In the genomic region with DNA sequence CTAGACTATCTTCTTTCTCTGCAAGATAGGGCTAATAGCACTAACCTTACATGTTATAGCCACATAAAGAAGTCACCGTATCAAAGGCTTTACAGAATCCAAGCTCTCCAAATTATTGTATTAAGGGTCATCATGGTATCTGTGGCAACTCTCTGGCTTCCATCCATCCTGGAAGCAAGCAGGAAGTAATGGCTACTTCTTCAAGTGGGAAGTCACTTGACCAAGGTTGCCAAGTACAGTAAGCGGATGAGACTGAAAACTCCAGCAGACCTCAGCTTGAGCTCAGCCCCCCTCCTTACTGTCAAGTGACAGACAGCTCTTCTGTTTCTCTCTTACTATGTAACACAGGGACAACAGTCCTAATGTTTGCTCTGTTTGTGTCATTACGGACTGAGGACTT, we compare ENCODE assay signal across 29 mouse cellular contexts. TPM values are rescaled to one million over a fixed set of nuclear protein-coding genes. Genes with fewer than 3 reads are reported as not detected.
DNase-seq lines count a peak whose midpoint lies in the region; ATAC-seq and TF ChIP-seq lines count a peak whose summit lies in the region.
"Had no signal": no experiment of that assay in that cellular context is flagged by ENCODE, and none has a peak within 500 bp of the region (broad histone marks: within the 10 kb centered on the region; RNA-seq: fewer than 3 reads in every experiment).

No protein-coding gene starts in this region.

- no peak for TF ChIP-seq CTCF in kidney, postnatal 0 days (IDR thresholded peaks at IDR 0.05; ENCODE audit: low read depth)
- TF ChIP-seq CTCF in lung, postnatal 0 days (IDR thresholded peaks at IDR 0.05): no peak

- peak overlapping the region; percentile 37 for H3K27ac ChIP-seq in kidney, postnatal 0 days
- peak overlapping the region; percentile 22; the same call in 1 of the 2 replicates for H3K27ac ChIP-seq in lung, postnatal 0 days (ENCODE audit: low read length)
- no peak overlapping the region for H3K27ac ChIP-seq in forebrain, embryonic 10.5 days
- H3K27ac ChIP-seq: embryonic facial prominence, embryonic 12.5 days; embryonic facial prominence, embryonic 15.5 days; forebrain, embryonic 12.5 days; forebrain, embryonic 15.5 days; heart, embryonic 15.5 days; hindbrain, embryonic 10.5 days; hindbrain, embryonic 13.5 days had no signal

- WGBS in kidney, postnatal 0 days: 75% methylated on average over 3 of the region's 3 CpGs
- WGBS in lung, postnatal 0 days: 55% methylated on average over 3 of the region's 3 CpGs
- WGBS in forebrain, embryonic 10.5 days: 89% methylated on average over 3 of the region's 3 CpGs

- H3K27me3 ChIP-seq in kidney, postnatal 0 days (ENCODE audit: insufficient read depth, low read length): no peaks in the 10 kb centered on the region
- H3K27me3 ChIP-seq in lung, postnatal 0 days (replicated peaks; ENCODE audit: insufficient read depth, low read length): no peaks in the 10 kb centered on the region
- H3K27me3 ChIP-seq in forebrain, embryonic 10.5 days (ENCODE audit: poor library complexity, severe bottlenecking): no peaks in the 10 kb centered on the region
- H3K27me3 ChIP-seq: CH12.LX; embryonic facial prominence, embryonic 12.5 days; embryonic facial prominence, embryonic 15.5 days; forebrain, embryonic 15.5 days; heart, embryonic 15.5 days; Patski had no signal

- no peaks in the 10 kb centered on the region for H3K9me3 ChIP-seq in kidney, postnatal 0 days (replicated peaks; ENCODE audit: low read length)
- H3K9me3 ChIP-seq in lung, postnatal 0 days (ENCODE audit: low read length): no peaks in the 10 kb centered on the region
- no peaks in the 10 kb centered on the region for H3K9me3 ChIP-seq in forebrain, embryonic 10.5 days
- H3K9me3 ChIP-seq: embryonic facial prominence, embryonic 12.5 days; embryonic facial prominence, embryonic 15.5 days; forebrain, embryonic 12.5 days; forebrain, embryonic 15.5 days; G1E; heart, embryonic 12.5 days; heart, embryonic 15.5 days; hindbrain, embryonic 10.5 days; hindbrain, embryonic 13.5 days had no signal

- peaks cover 12% of the 10 kb centered on the region; the same call in 1 of the 2 replicates for H3K36me3 ChIP-seq in kidney, postnatal 0 days (ENCODE audit: insufficient read depth, low read length)
- H3K36me3 ChIP-seq in lung, postnatal 0 days (ENCODE audit: insufficient read depth, low read length): no peaks in the 10 kb centered on the region
- no peaks in the 10 kb centered on the region for H3K36me3 ChIP-seq in forebrain, embryonic 10.5 days (replicated peaks)
- H3K36me3 ChIP-seq: embryonic facial prominence, embryonic 12.5 days; embryonic facial prominence, embryonic 15.5 days; forebrain, embryonic 12.5 days; forebrain, embryonic 15.5 days; G1E; heart, embryonic 12.5 days; heart, embryonic 15.5 days; hindbrain, embryonic 10.5 days; hindbrain, embryonic 13.5 days had no signal

- DNase-seq in kidney, postnatal 0 days (ENCODE audit: low spot score): no peak
- no peak for DNase-seq in kidney, postnatal 25 days
- peak; percentile 75 for DNase-seq in lung, postnatal 0 days (ENCODE audit: low spot score)
- DNase-seq in lung, postnatal 14 days: no peak
- peak; percentile 65 for DNase-seq in lung, postnatal 36 days
- DNase-seq in forebrain, embryonic 10.5 days (ENCODE audit: extremely low spot score, low spot score): no peak
- DNase-seq: adrenal gland, adult 2 months; adrenal gland, postnatal 14 days; B cell, adult 2 months; cerebellum, adult 11 months; cerebellum, adult 2 months; cerebellum, adult 9-11 months; cerebellum, postnatal 25 days; gastrocnemius, postnatal 25 days; heart, adult 18-20 months; heart, postnatal 10 days; heart, postnatal 36 days had no signal

- no peak; the same call in none of the 2 replicates for TF ChIP-seq EP300 in lung, postnatal 0 days (IDR thresholded peaks at IDR 0.05)

- ATAC-seq in kidney, postnatal 0 days (replicated peaks; ENCODE audit: low FRiP score, low read depth): no peak
- ATAC-seq in lung, postnatal 0 days: no peak
- ATAC-seq: forebrain, embryonic 15.5 days; hindbrain, embryonic 16.5 days; Patski had no signal

- no peaks in the 10 kb centered on the region for H3K4me1 ChIP-seq in kidney, postnatal 0 days (replicated peaks; ENCODE audit: insufficient read depth, low read length)
- peaks cover 6% of the 10 kb centered on the region; the same call in 1 of the 2 replicates for H3K4me1 ChIP-seq in lung, postnatal 0 days (ENCODE audit: insufficient read depth, low read depth, low read length)
- H3K4me1 ChIP-seq in forebrain, embryonic 10.5 days: peaks cover 10% of the 10 kb centered on the region; the same call in 1 of the 2 replicates
- H3K4me1 ChIP-seq: embryonic facial prominence, embryonic 12.5 days; embryonic facial prominence, embryonic 15.5 days; forebrain, embryonic 12.5 days; forebrain, embryonic 15.5 days; hindbrain, embryonic 13.5 days had no signal

- no peak overlapping the region for H3K4me2 ChIP-seq in kidney, postnatal 0 days (ENCODE audit: low read length)
- H3K4me2 ChIP-seq in lung, postnatal 0 days (replicated peaks; ENCODE audit: low read depth, low read length): no peak overlapping the region
- H3K4me2 ChIP-seq: embryonic facial prominence, embryonic 12.5 days; embryonic facial prominence, embryonic 15.5 days; forebrain, embryonic 12.5 days; forebrain, embryonic 15.5 days; heart, embryonic 12.5 days; heart, embryonic 15.5 days; hindbrain, embryonic 13.5 days had no signal

- H3K9ac ChIP-seq in kidney, postnatal 0 days (ENCODE audit: low read depth, low read length): no peak overlapping the region
- H3K9ac ChIP-seq in lung, postnatal 0 days (replicated peaks; ENCODE audit: low read depth): no peak overlapping the region
- H3K9ac ChIP-seq: embryonic facial prominence, embryonic 12.5 days; embryonic facial prominence, embryonic 15.5 days; forebrain, embryonic 12.5 days; forebrain, embryonic 15.5 days; heart, embryonic 12.5 days; heart, embryonic 15.5 days; hindbrain, embryonic 13.5 days had no signal

- H3K4me3 ChIP-seq in kidney, postnatal 0 days (replicated peaks; ENCODE audit: low read depth, low read length): no peak overlapping the region
- no peak overlapping the region for H3K4me3 ChIP-seq in lung, postnatal 0 days (ENCODE audit: low read depth, low read length)
- H3K4me3 ChIP-seq in forebrain, embryonic 10.5 days: no peak overlapping the region
- H3K4me3 ChIP-seq: embryonic facial prominence, embryonic 12.5 days; embryonic facial prominence, embryonic 15.5 days; forebrain, embryonic 12.5 days; forebrain, embryonic 15.5 days; heart, embryonic 12.5 days; heart, embryonic 15.5 days; hindbrain, embryonic 10.5 days; hindbrain, embryonic 13.5 days had no signal

RNA-seq across cellular contexts. Expression of gene Hnf1b, which starts 36.9 kb away (rescaled TPM):
- polyA plus RNA-seq in kidney, postnatal 0 days (2015; fragmentation: Nextera tagmentation; extraction: Ambion mirVana): 88.8 and 92.6 TPM in 2 replicates
- polyA plus RNA-seq in lung, postnatal 0 days (2015; fragmentation: Nextera tagmentation; extraction: Ambion mirVana): 9.0 and 11.4 TPM in 2 replicates
- not detected in 2 replicates for polyA plus RNA-seq in forebrain, embryonic 10.5 days (2016; fragmentation: Nextera tagmentation; extraction: Ambion mirVana)
- polyA plus RNA-seq: embryonic facial prominence, embryonic 12.5 days; embryonic facial prominence, embryonic 15.5 days; forebrain, embryonic 12.5 days; forebrain, embryonic 15.5 days; G1E; hindbrain, embryonic 10.5 days had no signal

RNA-seq across cellular contexts. Expression of gene Ddx52, which starts 55.1 kb away (rescaled TPM):
- polyA plus RNA-seq in kidney, postnatal 0 days (2015; fragmentation: Nextera tagmentation; extraction: Ambion mirVana): 32.5 and 34.8 TPM in 2 replicates
- polyA plus RNA-seq in lung, postnatal 0 days (2015; fragmentation: Nextera tagmentation; extraction: Ambion mirVana): 23.0 and 23.3 TPM in 2 replicates
- 47.4 and 50.3 TPM in 2 replicates for polyA plus RNA-seq in forebrain, embryonic 10.5 days (2016; fragmentation: Nextera tagmentation; extraction: Ambion mirVana)

Comparison
In these comparisons a context has a peak if more than half of its experiments do, and no peak if none do; other contexts are left out.
1. DNase-seq: peak in lung, postnatal 0 days (single experiment) and lung, postnatal 36 days (single experiment); none in kidney, postnatal 0 days (single experiment), kidney, postnatal 25 days (0 of 2), lung, postnatal 14 days (single experiment) and forebrain, embryonic 10.5 days (single experiment).